Mouse (Mus musculus) erythroblast, adult 5-6 weeks (primary cell): ENCODE data around the gene Tprg. TPM values are rescaled to one million over a fixed set of nuclear protein-coding genes. Genes with fewer than 3 reads are reported as not detected.

Experiments
- ATAC-seq: replicated peaks from 2 replicates; pipeline ENCODE4 v1.8.0; 2016; ENCODE audit warnings: moderate number of reproducible peaks, mild to moderate bottlenecking, moderate TSS enrichment, inconsistent platforms; ENCODE audit not compliant: poor library complexity, low FRiP score, severe bottlenecking
- total RNA-seq, 2 experiments: library from RNA; stranded (forward) in 1 of 2; stranded (reverse) in 1 of 2; fragments of 150-400 nt in 1 of 2; fragments of 200-764, 138-1000 nt in 1 of 2; gene quantifications; 2 replicates each; pipeline versions ENCODE4 v1.2.3 to v1.2.4; 2015 to 2017; ENCODE audit warnings: low replicate concordance in 2 of 2

The Tprg gene
- total RNA-seq, 2 experiments from 2014 or later, result not detected

- no peak for ATAC-seq
These were observed 39.1 kb downstream of the Tprg start for GRCm38 (mm10) chr16:25325631-25326238.

GRCm38 (mm10) chr16:25333279-25334219, 46.9 kb downstream of the Tprg start:
- no peak for ATAC-seq

GRCm38 (mm10) chr16:25335058-25335703, 48.6 kb downstream of the Tprg start:
- no peak for ATAC-seq

- no peak for ATAC-seq
These were observed 63.0 kb downstream of the Tprg start for GRCm38 (mm10) chr16:25349626-25350025.

- ATAC-seq, result no peak
These were observed 81.2 kb downstream of the Tprg start for GRCm38 (mm10) chr16:25367834-25368233.

- no peak for ATAC-seq
These were observed 83.4 kb downstream of the Tprg start for GRCm38 (mm10) chr16:25369984-25370412.

GRCm38 (mm10) chr16:25374121-25374520, 87.5 kb downstream of the Tprg start:
- ATAC-seq, result no peak

GRCm38 (mm10) chr16:25374775-25375174, 88.2 kb downstream of the Tprg start:
- ATAC-seq, result no peak

GRCm38 (mm10) chr16:25376720-25377373, 90.2 kb downstream of the Tprg start:
- no peak for ATAC-seq

GRCm38 (mm10) chr16:25377695-25378094, 91.1 kb downstream of the Tprg start:
- ATAC-seq, result no peak

GRCm38 (mm10) chr16:25385498-25386192, 99.0 kb downstream of the Tprg start:
- no peak for ATAC-seq

- ATAC-seq, result no peak
These were observed 108.1 kb downstream of the Tprg start for GRCm38 (mm10) chr16:25394676-25395075.

- no peak for ATAC-seq
These were observed 117.5 kb downstream of the Tprg start for GRCm38 (mm10) chr16:25404156-25404555.

GRCm38 (mm10) chr16:25407204-25407886, 120.7 kb downstream of the Tprg start:
- no peak for ATAC-seq

- ATAC-seq, result no peak
These were observed 121.4 kb downstream of the Tprg start for GRCm38 (mm10) chr16:25408032-25408431.

- no peak for ATAC-seq
These were observed 124.7 kb downstream of the Tprg start for GRCm38 (mm10) chr16:25411307-25411706.

GRCm38 (mm10) chr16:25413885-25414284, 127.3 kb downstream of the Tprg start:
- no peak for ATAC-seq

GRCm38 (mm10) chr16:25415186-25415585, 128.6 kb downstream of the Tprg start:
- no peak for ATAC-seq
